ENCODE assay signal across 10 mouse cellular contexts in genomic region chr10:88727128-88727527, GRCm38 (mm10). TPM values are rescaled to one million over a fixed set of nuclear protein-coding genes. Genes with fewer than 3 reads are reported as not detected.
DNase-seq lines count a peak whose midpoint lies in the region; ATAC-seq and TF ChIP-seq lines count a peak whose summit lies in the region.
"Had no signal": no experiment of that assay in that cellular context is flagged by ENCODE, and none has a peak within 500 bp of the region (broad histone marks: within the 10 kb centered on the region; RNA-seq: fewer than 3 reads in every experiment).

No protein-coding gene starts in this region.

- H3K9me3 ChIP-seq in liver, embryonic 11.5 days (ENCODE audit: control insufficient read depth, low read length): no peaks in the 10 kb centered on the region
- H3K9me3 ChIP-seq: stomach, embryonic 15.5 days had no signal

- no peaks in the 10 kb centered on the region for H3K36me3 ChIP-seq in liver, adult 2 months (ENCODE audit: control insufficient read depth, insufficient read depth, low read length)
- H3K36me3 ChIP-seq in liver, embryonic 11.5 days (ENCODE audit: control insufficient read depth, insufficient read depth, low read length): no peaks in the 10 kb centered on the region
- H3K36me3 ChIP-seq: stomach, embryonic 15.5 days had no signal

- 76% methylated on average over 1 of the region's 1 CpGs for WGBS in liver, adult 2 months
- 50% methylated on average over 1 of the region's 1 CpGs for WGBS in liver, embryonic 11.5 days

- no peak for TF ChIP-seq CTCF in liver, adult 2 months (IDR thresholded peaks at IDR 0.05; ENCODE audit: low read depth, low read length)

- H3K27me3 ChIP-seq in liver, adult 2 months (ENCODE audit: control insufficient read depth, insufficient read depth, low read length): no peaks in the 10 kb centered on the region
- H3K27me3 ChIP-seq in liver, embryonic 11.5 days (replicated peaks; ENCODE audit: control insufficient read depth, insufficient read depth, low read length): no peaks in the 10 kb centered on the region
- H3K27me3 ChIP-seq: stomach, embryonic 15.5 days had no signal

- peaks cover 4% of the 10 kb centered on the region; the same call in 1 of the 2 replicates for H3K79me2 ChIP-seq in liver, adult 2 months (ENCODE audit: control insufficient read depth, insufficient read depth, low read length)

- TF ChIP-seq POLR2A in liver, adult 2 months (IDR thresholded peaks at IDR 0.05; ENCODE audit: extremely low read depth, insufficient read depth, low read length): no peak

- DNase-seq in CD4-positive, CD25-positive, alpha-beta regulatory T cell, adult 2 months (ENCODE audit: low read depth, low spot score): peak; percentile 69
- DNase-seq in liver, adult 2 months (ENCODE audit: extremely low read depth, low read depth, low spot score): peak; percentile 39
- no peak for DNase-seq in liver, embryonic 11.5 days (ENCODE audit: low spot score)
- peak; percentile 19 for DNase-seq in c-Kit-positive CD71-positive TER-119-positive erythroid progenitor cells, embryonic 14.5 days (ENCODE audit: low spot score)
- DNase-seq in kidney, postnatal 14 days: peak; percentile 51
- DNase-seq in lung, postnatal 25 days (ENCODE audit: low spot score): peak; percentile 39
- peak; percentile 20 for DNase-seq in yolk sac, embryonic 10.5 days (ENCODE audit: low spot score)

- peaks cover 1% of the 10 kb centered on the region for H3K4me1 ChIP-seq in liver, adult 2 months (ENCODE audit: control insufficient read depth, insufficient read depth, low read length)
- H3K4me1 ChIP-seq in liver, embryonic 11.5 days (replicated peaks; ENCODE audit: control insufficient read depth, insufficient read depth, low read length): peaks cover 2% of the 10 kb centered on the region

- no peak overlapping the region for H3K27ac ChIP-seq in liver, adult 2 months (replicated peaks; ENCODE audit: insufficient read depth, low read depth, low read length)
- no peak overlapping the region for H3K27ac ChIP-seq in liver, embryonic 11.5 days (ENCODE audit: low read depth, low read length)
- H3K27ac ChIP-seq: stomach, embryonic 15.5 days had no signal

- H3K4me2 ChIP-seq in liver, embryonic 11.5 days: no peak overlapping the region
- H3K4me2 ChIP-seq: stomach, embryonic 15.5 days had no signal

- ATAC-seq in CD4-positive, CD25-positive, alpha-beta regulatory T cell, adult 4 months: no peak
- no peak for ATAC-seq in liver, embryonic 11.5 days (replicated peaks; ENCODE audit: low FRiP score)

- no peak overlapping the region for H3K4me3 ChIP-seq in liver, adult 2 months (ENCODE audit: insufficient read depth, low read depth, low read length)
- H3K4me3 ChIP-seq in liver, embryonic 11.5 days (ENCODE audit: low read depth, low read length): no peak overlapping the region
- H3K4me3 ChIP-seq: stomach, embryonic 15.5 days had no signal

- no peak overlapping the region for H3K9ac ChIP-seq in liver, adult 2 months (ENCODE audit: low read depth, low read length)
- H3K9ac ChIP-seq in liver, embryonic 11.5 days (ENCODE audit: low read depth, low read length): no peak overlapping the region
- H3K9ac ChIP-seq: stomach, embryonic 15.5 days had no signal

RNA-seq across cellular contexts. Expression of gene Arl1, which starts 3.5 kb away (rescaled TPM):
- 10 to 100 TPM; 50.0 to 54.4 TPM for polyA plus RNA-seq in CD4-positive, CD25-positive, alpha-beta regulatory T cell, adult 4 months (2017; shearing (Covaris generic))
- 84.9 and 98.1 TPM in 2 replicates for total RNA-seq in liver, adult 2 months (2014; rRNA removed)
- polyA plus RNA-seq in liver, adult 2 months (2012; rRNA removed): 30.3 and 31.7 TPM in 2 replicates
- 117 and 124 TPM in 2 replicates for polyA plus RNA-seq in liver, embryonic 11.5 days (2014; fragmentation: Nextera tagmentation; extraction: Ambion mirVana)

RNA-seq across cellular contexts. Expression of gene Spic, which starts 42.3 kb away (rescaled TPM):
- polyA plus RNA-seq in CD4-positive, CD25-positive, alpha-beta regulatory T cell, adult 4 months (2017; shearing (Covaris generic)): 1 to 10 TPM in 1 of 2 experiments, under 1 TPM in 1; 0.83 to 1.8 TPM
- total RNA-seq in liver, adult 2 months (2014; rRNA removed): 2.6 and 3.0 TPM in 2 replicates
- polyA plus RNA-seq in liver, adult 2 months (2012; rRNA removed): 0.19 and 0.37 TPM in 2 replicates
- 2.1 and 3.1 TPM in 2 replicates for polyA plus RNA-seq in liver, embryonic 11.5 days (2014; fragmentation: Nextera tagmentation; extraction: Ambion mirVana)
- polyA plus RNA-seq: C2C12 had no signal
